Mouse (Mus musculus) CH12.LX (cell line): ENCODE data around the gene Lgals9. TPM values are rescaled to one million over a fixed set of nuclear protein-coding genes. Genes with fewer than 3 reads are reported as not detected.

Experiments
- DNase-seq: peaks from one replicate; pipeline ENCODE4 v3.0.0-alpha.2; 2013; ENCODE audit errors: extremely low read depth
- H3K27ac ChIP-seq: 2 replicates; pipeline ENCODE4 v1.5.1; 2012; ENCODE audit warnings: low read depth, mild to moderate bottlenecking, control low read depth, moderate library complexity; ENCODE audit not compliant: insufficient read depth
- H3K27me3 ChIP-seq: replicated peaks from 2 replicates; pipeline ENCODE3; 2012; ENCODE audit warnings: inconsistent platforms
- H3K36me3 ChIP-seq, 2 experiments: replicated peaks in 1 of 2; 2 replicates each; pipeline versions ENCODE3 to v1.6.1; 2012; ENCODE audit warnings: inconsistent platforms in 1 of 2, low read length in 1 of 2, mild to moderate bottlenecking in 1 of 2, mixed read lengths in 1 of 2, moderate library complexity in 1 of 2; ENCODE audit not compliant: control insufficient read depth in 1 of 2, insufficient read depth in 1 of 2
- H3K4me1 ChIP-seq, 2 experiments: 2 replicates each; pipeline ENCODE4 v1.6.1; 2012; ENCODE audit warnings: inconsistent platforms in 1 of 2, moderate library complexity in 1 of 2; ENCODE audit not compliant: insufficient read depth in 2 of 2, control insufficient read depth in 1 of 2
- H3K4me2 ChIP-seq: 2 replicates; pipeline ENCODE4 v1.6.1; 2012; ENCODE audit warnings: low read depth, mild to moderate bottlenecking, control low read depth; ENCODE audit not compliant: poor library complexity, insufficient read depth, severe bottlenecking
- H3K4me3 ChIP-seq, 3 experiments: fragments of 150-350 bp in 1 of 3; sonication (generic) in 1 of 3; replicated peaks in 1 of 3; 2 replicates each; pipeline versions ENCODE3 to v1.5.1; 2011 to 2012; ENCODE audit warnings: low read depth in 2 of 3, low read length in 2 of 3, mild to moderate bottlenecking in 2 of 3, moderate library complexity in 2 of 3, control low read depth in 1 of 3, improper control_type of control experiment in 1 of 3, inconsistent platforms in 1 of 3, mixed read lengths in 1 of 3; ENCODE audit not compliant: poor library complexity in 1 of 3
- H3K79me2 ChIP-seq: replicated peaks from 2 replicates; pipeline ENCODE4 v1.6.1; 2012; ENCODE audit warnings: mild to moderate bottlenecking, moderate library complexity; ENCODE audit not compliant: control insufficient read depth, poor library complexity, insufficient read depth, severe bottlenecking; ENCODE audit errors: extremely low read depth
- H3K9ac ChIP-seq: 2 replicates; pipeline ENCODE4 v1.6.1; 2012; ENCODE audit warnings: low read depth, mild to moderate bottlenecking, control low read depth, moderate library complexity; ENCODE audit not compliant: insufficient read depth
- H3K9me3 ChIP-seq: replicated peaks from 2 replicates; pipeline ENCODE3; 2012; ENCODE audit warnings: low read length, inconsistent platforms, mixed read lengths
- BHLHE40 ChIP-seq: IDR thresholded peaks from 2 replicates; pipeline ENCODE4 v1.6.1; 2011; ENCODE audit warnings: mild to moderate bottlenecking, low read depth, low read length, improper control_type of control experiment
- CHD2 ChIP-seq: IDR thresholded peaks from 2 replicates; pipeline ENCODE4 v1.6.1; 2011; ENCODE audit warnings: low read length, improper control_type of control experiment
- ELF1 ChIP-seq: IDR thresholded peaks from 2 replicates; pipeline ENCODE4 v1.6.1; 2014; ENCODE audit warnings: low read depth, mild to moderate bottlenecking, inconsistent platforms, low read length, improper control_type of control experiment
- EP300 ChIP-seq: IDR thresholded peaks from 2 replicates; pipeline ENCODE4 v1.6.1; 2011; ENCODE audit warnings: low read length, improper control_type of control experiment
- ETS1 ChIP-seq: conservative IDR thresholded peaks from 2 replicates; pipeline ENCODE4 v1.6.1; 2012; ENCODE audit warnings: low read depth, mild to moderate bottlenecking, inconsistent platforms, low read length, improper control_type of control experiment, moderate library complexity
- GABPA ChIP-seq: IDR thresholded peaks from 2 replicates; pipeline ENCODE4 v1.6.1; 2012; ENCODE audit warnings: low read depth, low read length, improper control_type of control experiment, inconsistent platforms; ENCODE audit not compliant: insufficient replicate concordance
- MAFK ChIP-seq: IDR thresholded peaks from 2 replicates; pipeline ENCODE4 v1.6.1; 2011; ENCODE audit warnings: low read length, improper control_type of control experiment; ENCODE audit not compliant: insufficient replicate concordance
- MEF2A ChIP-seq: IDR thresholded peaks from 2 replicates; pipeline ENCODE4 v1.6.1; 2014; ENCODE audit warnings: low read depth, mild to moderate bottlenecking, inconsistent platforms, low read length, improper control_type of control experiment, borderline replicate concordance
- NELFE ChIP-seq: IDR thresholded peaks from 2 replicates; pipeline ENCODE4 v1.6.1; 2011; ENCODE audit warnings: low read depth, low read length, improper control_type of control experiment
- PAX5 ChIP-seq: IDR thresholded peaks from 2 replicates; pipeline ENCODE4 v1.6.1; 2012; ENCODE audit warnings: low read length, inconsistent platforms, mixed read lengths
- POLR2AphosphoS2 ChIP-seq: IDR thresholded peaks from 2 replicates; pipeline ENCODE4 v1.6.1; 2011; ENCODE audit warnings: low read depth, low read length, improper control_type of control experiment
- TCF12 ChIP-seq: IDR thresholded peaks from 2 replicates; pipeline ENCODE4 v1.6.1; 2014; ENCODE audit warnings: low read depth, mild to moderate bottlenecking, inconsistent platforms, low read length, improper control_type of control experiment
- UBTF ChIP-seq: IDR thresholded peaks from 2 replicates; pipeline ENCODE4 v1.6.1; 2012; ENCODE audit warnings: low read depth, mild to moderate bottlenecking, inconsistent platforms, low read length, improper control_type of control experiment, moderate library complexity
- USF2 ChIP-seq: conservative IDR thresholded peaks from 2 replicates; pipeline ENCODE4 v1.6.1; 2011; ENCODE audit warnings: low read depth, low read length, improper control_type of control experiment
- ZKSCAN1 ChIP-seq: IDR thresholded peaks from 2 replicates; pipeline ENCODE4 v1.6.1; 2012; ENCODE audit warnings: low read depth, inconsistent platforms, low read length, improper control_type of control experiment, borderline replicate concordance
- ZMIZ1 ChIP-seq: IDR thresholded peaks from 2 replicates; pipeline ENCODE4 v1.6.1; 2012; ENCODE audit warnings: low read depth, mild to moderate bottlenecking, inconsistent platforms, low read length, improper control_type of control experiment
- dilution Hi-C: fragments of 300-500 bp; cut with MboI; formaldehyde crosslinking; loops from 2 replicates; pipeline ENCODE4 v1.14.3; 2020; ENCODE audit warnings: low sequenced_read_pairs; ENCODE audit not compliant: extremely low pct_unique_long_range_greater_than_20kb, extremely low pct_ligation_motif_present
- in situ Hi-C: fragments of 300-500 bp; cut with MboI; formaldehyde crosslinking; loops from 3 replicates; pipeline ENCODE4 v1.14.3; 2019; ENCODE audit warnings: low sequenced_read_pairs, low pct_ligation_motif_present, low pct_unique_long_range_greater_than_20kb, mixed read lengths
- polyA plus RNA-seq: library from polyadenylated mRNA; unstranded; fragments of >175 nt; gene quantifications from 2 replicates; pipeline ENCODE4 v1.2.1, GENCODE M21; 2012; ENCODE audit warnings: low read depth; ENCODE audit not compliant: insufficient read length
- total RNA-seq, 2 experiments: library from RNA; depleted of rRNA; stranded (reverse); fragments of 300-350 nt in 1 of 2; fragments of >200 nt in 1 of 2; gene quantifications; 2 replicates each; pipeline ENCODE4 v1.2.3; 2012 to 2014

Lgals9 gene
- total and polyA plus RNA-seq, 3 experiments: 4.9 to 16.4 (median 5.0) TPM

GRCm38 (mm10) chr11:78934727-78935126, 50.0 kb downstream of the Lgals9 start:
- in situ Hi-C loops: loop anchor here (10.0 kb wide), 1 partner anchor 370 kb away; no protein-coding TSS in a partner anchor
- H3K27ac ChIP-seq: no peak overlapping the region
- H3K4me1 ChIP-seq: peaks cover 0 to 5% of the 10 kb centered on the region in 2 experiments; a peak in 1 of 4 replicates
- no peak overlapping the region for H3K9ac ChIP-seq
- H3K36me3 ChIP-seq: peaks cover 0 to 29% of the 10 kb centered on the region in 2 experiments
- dilution Hi-C loops: no loop called here
- TF ChIP-seq CHD2 (no peak), MAFK (no peak), POLR2AphosphoS2 (no peak), UBTF (no peak), BHLHE40 (no peak), NELFE (no peak), USF2 (no peak), ZKSCAN1 (no peak), MEF2A (no peak)
- H3K79me2 ChIP-seq: no peaks in the 10 kb centered on the region
- no peak overlapping the region for H3K4me3 ChIP-seq
- H3K27me3 ChIP-seq: no peaks in the 10 kb centered on the region
- H3K4me2 ChIP-seq: no peak overlapping the region
- no peaks in the 10 kb centered on the region for H3K9me3 ChIP-seq
- DNase-seq: no peak

- DNase-seq: no peak
- Histone ChIP-seq H3K9me3 (no peaks in the 10 kb centered on the region), H3K36me3 (peaks cover 0 to 32% of the 10 kb centered on the region in 2 experiments), H3K79me2 (no peaks in the 10 kb centered on the region), H3K27me3 (no peaks in the 10 kb centered on the region), H3K4me3 (no peak overlapping the region), H3K9ac (no peak overlapping the region), H3K27ac (no peak overlapping the region), H3K4me2 (no peak overlapping the region), H3K4me1 (peaks cover 0 to 5% of the 10 kb centered on the region in 2 experiments; a peak in 1 of 4 replicates)
- in situ Hi-C loops: loop anchor here (10.0 kb wide), 1 partner anchor 370 kb away; no protein-coding TSS in a partner anchor
- TF ChIP-seq UBTF (no peak), ELF1 (no peak), ETS1 (no peak), EP300 (no peak), GABPA (no peak), TCF12 (no peak), ZMIZ1 (no peak), POLR2AphosphoS2 (no peak), PAX5 (no peak)
- dilution Hi-C loops: no loop called here
Observed at GRCm38 (mm10) chr11:78934307-78934706, 50.4 kb downstream of the Lgals9 start.
